Mouse (Mus musculus) hindbrain, embryonic 16.5 days (tissue): ENCODE results near the gene Cpped1. TPM values are rescaled to one million over a fixed set of nuclear protein-coding genes. Genes with fewer than 3 reads are reported as not detected.

Experiments
- ATAC-seq: fragments of 200-750 bp; cut with Nextera tagmentation; 2 replicates; pipeline ENCODE4 v1.8.0; 2017; ENCODE audit warnings: moderate TSS enrichment, moderate library complexity
- H3K27ac ChIP-seq: fragments of 300-500 bp; sonication (generic); 2 replicates; pipeline ENCODE4 v1.5.1; 2014; ENCODE audit warnings: low read depth, mild to moderate bottlenecking, control low read depth, low read length, moderate library complexity
- H3K27me3 ChIP-seq: fragments of 300-500 bp; sonication (generic); replicated peaks from 2 replicates; pipeline ENCODE4 v1.6.1; 2014; ENCODE audit warnings: low read length; ENCODE audit not compliant: control insufficient read depth, insufficient read depth
- H3K36me3 ChIP-seq: fragments of 300-500 bp; sonication (generic); 2 replicates; pipeline ENCODE4 v1.6.1; 2014; ENCODE audit warnings: mild to moderate bottlenecking, low read length, moderate library complexity, mixed read lengths; ENCODE audit not compliant: control insufficient read depth, insufficient read depth
- H3K4me1 ChIP-seq: fragments of 300-500 bp; sonication (generic); 2 replicates; pipeline ENCODE4 v1.6.1; 2014; ENCODE audit warnings: low read depth, low read length; ENCODE audit not compliant: control insufficient read depth, insufficient read depth
- H3K4me2 ChIP-seq: fragments of 300-500 bp; sonication (generic); 2 replicates; pipeline ENCODE4 v1.6.1; 2014; ENCODE audit warnings: mild to moderate bottlenecking, low read length, control low read depth, moderate library complexity
- H3K4me3 ChIP-seq: fragments of 300-500 bp; sonication (generic); 2 replicates; pipeline ENCODE4 v1.5.1; 2014; ENCODE audit warnings: mild to moderate bottlenecking, low read length, control low read depth, moderate library complexity
- H3K9ac ChIP-seq: fragments of 300-500 bp; sonication (generic); 2 replicates; pipeline ENCODE4 v1.6.1; 2014; ENCODE audit warnings: low read depth, mild to moderate bottlenecking, control low read depth, low read length, moderate library complexity
- H3K9me3 ChIP-seq: fragments of 300-500 bp; sonication (generic); 2 replicates; pipeline ENCODE4 v1.6.1; 2014; ENCODE audit warnings: mild to moderate bottlenecking, low read length, moderate library complexity; ENCODE audit not compliant: control insufficient read depth
- WGBS: fragments of 180-500 bp; shearing (Covaris S2); extraction: QIAGEN DNeasy Blood & Tissue Kit; methylation state at CpG from one replicate; pipeline ENCODE4 v1.1.7; 2014; 5-methylcytosine and 5-hydroxymethylcytosine counted together
- polyA plus RNA-seq: library from polyadenylated mRNA; unstranded; fragments of >200 nt; fragmentation: Nextera tagmentation; extraction: Ambion mirVana; gene quantifications from 2 replicates; pipeline ENCODE4 v1.2.1, GENCODE M21; 2015

The Cpped1 gene
- polyA plus RNA-seq, 1 experiment from 2014 or later, result 14.5 TPM

- no peaks in the 10 kb centered on the region for H3K27me3 ChIP-seq
- H3K36me3 ChIP-seq, result no peaks in the 10 kb centered on the region
- no peak overlapping the region for H3K4me3 ChIP-seq
- WGBS, result 80% methylated on average over 6 of the region's 6 CpGs
- no peaks in the 10 kb centered on the region for H3K9me3 ChIP-seq
- H3K4me1 ChIP-seq, result no peaks in the 10 kb centered on the region
- no peak overlapping the region for H3K4me2 ChIP-seq
- ATAC-seq, result no peak
- no peak overlapping the region for H3K27ac ChIP-seq
- H3K9ac ChIP-seq, result no peak overlapping the region
Observed at GRCm38 (mm10) chr16:11900341-11900740, 8.9 kb downstream of the Cpped1 start.

- Histone ChIP-seq H3K9ac (no peak overlapping the region), H3K9me3 (no peaks in the 10 kb centered on the region), H3K27me3 (no peaks in the 10 kb centered on the region), H3K36me3 (no peaks in the 10 kb centered on the region), H3K27ac (no peak overlapping the region), H3K4me3 (no peak overlapping the region), H3K4me1 (no peaks in the 10 kb centered on the region), H3K4me2 (no peak overlapping the region)
- no peak for ATAC-seq
- WGBS, result 85% methylated on average over 5 of the region's 5 CpGs
Observed at GRCm38 (mm10) chr16:11896411-11896810, 12.8 kb downstream of the Cpped1 start.

- no peaks in the 10 kb centered on the region for H3K27me3 ChIP-seq
- no peak overlapping the region for H3K27ac ChIP-seq
- H3K9me3 ChIP-seq, result no peaks in the 10 kb centered on the region
- WGBS, result 69% methylated on average over 3 of the region's 3 CpGs
- no peaks in the 10 kb centered on the region for H3K4me1 ChIP-seq
- no peak overlapping the region for H3K4me3 ChIP-seq
- no peaks in the 10 kb centered on the region for H3K36me3 ChIP-seq
- H3K4me2 ChIP-seq, result no peak overlapping the region
- ATAC-seq, result no peak
- no peak overlapping the region for H3K9ac ChIP-seq
Observed at GRCm38 (mm10) chr16:11894877-11895276, 14.4 kb downstream of the Cpped1 start.

GRCm38 (mm10) chr16:11890186-11890585 is 19.1 kb downstream of the Cpped1 start:
- Histone ChIP-seq H3K4me1 (no peaks in the 10 kb centered on the region), H3K9me3 (no peaks in the 10 kb centered on the region), H3K27me3 (no peaks in the 10 kb centered on the region), H3K36me3 (peaks cover 3% of the 10 kb centered on the region; the same call in 1 of the 2 replicates), H3K4me2 (no peak overlapping the region), H3K4me3 (no peak overlapping the region), H3K27ac (no peak overlapping the region), H3K9ac (no peak overlapping the region)
- no peak for ATAC-seq
- 65% methylated on average over 3 of the region's 3 CpGs for WGBS

GRCm38 (mm10) chr16:11889741-11890140 is 19.5 kb downstream of the Cpped1 start:
- H3K4me1 ChIP-seq, result no peaks in the 10 kb centered on the region
- no peak for ATAC-seq
- H3K9ac ChIP-seq, result no peak overlapping the region
- no peak overlapping the region for H3K27ac ChIP-seq
- H3K9me3 ChIP-seq, result no peaks in the 10 kb centered on the region
- no peaks in the 10 kb centered on the region for H3K27me3 ChIP-seq
- H3K4me3 ChIP-seq, result no peak overlapping the region
- 75% methylated on average over 3 of the region's 3 CpGs for WGBS
- H3K36me3 ChIP-seq, result peaks cover 3% of the 10 kb centered on the region; the same call in 1 of the 2 replicates
- no peak overlapping the region for H3K4me2 ChIP-seq

- Histone ChIP-seq H3K9ac (no peak overlapping the region), H3K4me2 (no peak overlapping the region), H3K27ac (no peak overlapping the region), H3K27me3 (no peaks in the 10 kb centered on the region), H3K4me1 (no peaks in the 10 kb centered on the region), H3K4me3 (no peak overlapping the region), H3K9me3 (no peaks in the 10 kb centered on the region), H3K36me3 (peaks cover under 1% of the 10 kb centered on the region; the same call in 1 of the 2 replicates)
- ATAC-seq, result no peak
- WGBS, result 57% methylated on average over 6 of the region's 6 CpGs
Observed at GRCm38 (mm10) chr16:11881795-11882194, 27.4 kb downstream of the Cpped1 start.

GRCm38 (mm10) chr16:11880461-11880860 is 28.8 kb downstream of the Cpped1 start:
- H3K9me3 ChIP-seq, result no peaks in the 10 kb centered on the region
- H3K27me3 ChIP-seq, result no peaks in the 10 kb centered on the region
- H3K4me1 ChIP-seq, result no peaks in the 10 kb centered on the region
- H3K4me2 ChIP-seq, result no peak overlapping the region
- WGBS, result 87% methylated on average over 6 of the region's 6 CpGs
- no peak overlapping the region for H3K27ac ChIP-seq
- no peak overlapping the region for H3K9ac ChIP-seq
- H3K36me3 ChIP-seq, result no peaks in the 10 kb centered on the region
- no peak overlapping the region for H3K4me3 ChIP-seq
- ATAC-seq, result no peak

- Histone ChIP-seq H3K27ac (no peak overlapping the region), H3K9me3 (no peaks in the 10 kb centered on the region), H3K27me3 (no peaks in the 10 kb centered on the region), H3K4me1 (no peaks in the 10 kb centered on the region), H3K4me3 (no peak overlapping the region), H3K36me3 (no peaks in the 10 kb centered on the region), H3K9ac (no peak overlapping the region), H3K4me2 (no peak overlapping the region)
- 79% methylated on average over 6 of the region's 6 CpGs for WGBS
- ATAC-seq, result no peak
Observed at GRCm38 (mm10) chr16:11879196-11879595, 30.0 kb downstream of the Cpped1 start.

GRCm38 (mm10) chr16:11875227-11875626 is 34.0 kb downstream of the Cpped1 start:
- no peaks in the 10 kb centered on the region for H3K27me3 ChIP-seq
- no peaks in the 10 kb centered on the region for H3K4me1 ChIP-seq
- no peak for ATAC-seq
- no peak overlapping the region for H3K4me3 ChIP-seq
- no peak overlapping the region for H3K27ac ChIP-seq
- no peak overlapping the region for H3K9ac ChIP-seq
- H3K36me3 ChIP-seq, result no peaks in the 10 kb centered on the region
- WGBS, result 79% methylated on average over 5 of the region's 5 CpGs
- no peaks in the 10 kb centered on the region for H3K9me3 ChIP-seq
- H3K4me2 ChIP-seq, result no peak overlapping the region

- Histone ChIP-seq H3K36me3 (no peaks in the 10 kb centered on the region), H3K4me2 (no peak overlapping the region), H3K9me3 (no peaks in the 10 kb centered on the region), H3K27ac (no peak overlapping the region), H3K4me3 (no peak overlapping the region), H3K9ac (no peak overlapping the region), H3K27me3 (no peaks in the 10 kb centered on the region), H3K4me1 (no peaks in the 10 kb centered on the region)
- ATAC-seq, result no peak
- WGBS, result 81% methylated on average over 3 of the region's 3 CpGs
Observed at GRCm38 (mm10) chr16:11873292-11873691, 36.0 kb downstream of the Cpped1 start.
